Mouse (Mus musculus) splenic B cell, adult 2 months (primary cell): ENCODE measurements at regions not wholly inside any gene's neighbourhood (a gene's known extent, or its start where the extent isn't known, plus 50 kb on each side); places are given as distances from the start of the nearest gene placed in this dataset.

Experiments
- DNase-seq: peaks from one replicate; pipeline ENCODE4 v3.0.0-alpha.2; 2011; ENCODE audit warnings: low read depth, low spot score
- H3K27me3 ChIP-seq: 2 replicates; pipeline ENCODE4 v1.6.1; 2012; ENCODE audit warnings: mild to moderate bottlenecking, low read length, moderate library complexity, mixed read lengths; ENCODE audit not compliant: control insufficient read depth, poor library complexity, insufficient read depth, severe bottlenecking
- H3K36me3 ChIP-seq: 2 replicates; pipeline ENCODE4 v1.6.1; 2012; ENCODE audit warnings: mild to moderate bottlenecking, low read length, moderate library complexity, mixed read lengths; ENCODE audit not compliant: control insufficient read depth, poor library complexity, insufficient read depth, severe bottlenecking

- H3K36me3 ChIP-seq: no peaks in the 10 kb centered on the region
- no peak for DNase-seq
- H3K27me3 ChIP-seq: no peaks in the 10 kb centered on the region
These were observed 662.4 kb upstream of the Jmjd1c start for GRCm38 (mm10) chr10:66433490-66433889.

GRCm38 (mm10) chr10:66470684-66471083 lies 625.2 kb upstream of the Jmjd1c start:
- no peaks in the 10 kb centered on the region for H3K27me3 ChIP-seq
- H3K36me3 ChIP-seq: no peaks in the 10 kb centered on the region
- no peak for DNase-seq

- DNase-seq: no peak
- no peaks in the 10 kb centered on the region for H3K27me3 ChIP-seq
- H3K36me3 ChIP-seq: no peaks in the 10 kb centered on the region
These were observed 623.9 kb upstream of the Jmjd1c start for GRCm38 (mm10) chr10:66472038-66472437.

- no peak for DNase-seq
- H3K27me3 ChIP-seq: no peaks in the 10 kb centered on the region
- H3K36me3 ChIP-seq: no peaks in the 10 kb centered on the region
These were observed 620.7 kb upstream of the Jmjd1c start for GRCm38 (mm10) chr10:66475187-66475735.

GRCm38 (mm10) chr10:66490871-66491270 lies 605.1 kb upstream of the Jmjd1c start:
- Histone ChIP-seq H3K27me3 (no peaks in the 10 kb centered on the region), H3K36me3 (no peaks in the 10 kb centered on the region)
- no peak for DNase-seq

- H3K36me3 ChIP-seq: no peaks in the 10 kb centered on the region
- H3K27me3 ChIP-seq: no peaks in the 10 kb centered on the region
- no peak for DNase-seq
These were observed 604.1 kb upstream of the Jmjd1c start for GRCm38 (mm10) chr10:66491850-66492249.

- no peak for DNase-seq
- Histone ChIP-seq H3K27me3 (no peaks in the 10 kb centered on the region), H3K36me3 (no peaks in the 10 kb centered on the region)
These were observed 556.1 kb upstream of the Jmjd1c start for GRCm38 (mm10) chr10:66539846-66540245.

- H3K27me3 ChIP-seq: no peaks in the 10 kb centered on the region
- no peaks in the 10 kb centered on the region for H3K36me3 ChIP-seq
- DNase-seq: no peak
These were observed 549.3 kb upstream of the Jmjd1c start for GRCm38 (mm10) chr10:66546656-66547055.

- DNase-seq: no peak
- H3K27me3 ChIP-seq: no peaks in the 10 kb centered on the region
These were observed 548.3 kb upstream of the Jmjd1c start for GRCm38 (mm10) chr10:66547660-66548059.

GRCm38 (mm10) chr10:66548073-66548472 lies 547.9 kb upstream of the Jmjd1c start:
- no peaks in the 10 kb centered on the region for H3K27me3 ChIP-seq
- no peak for DNase-seq
- H3K36me3 ChIP-seq: no peaks in the 10 kb centered on the region

More at GRCm38 (mm10) chr10:66547660-66548059, 548.3 kb upstream of the Jmjd1c start:
- H3K36me3 ChIP-seq: no peaks in the 10 kb centered on the region

- no peaks in the 10 kb centered on the region for H3K36me3 ChIP-seq
- DNase-seq: no peak
These were observed 543.0 kb upstream of the Jmjd1c start for GRCm38 (mm10) chr10:66552919-66553318.

GRCm38 (mm10) chr10:66554259-66554658 lies 541.7 kb upstream of the Jmjd1c start:
- no peaks in the 10 kb centered on the region for H3K27me3 ChIP-seq
- DNase-seq: no peak
- no peaks in the 10 kb centered on the region for H3K36me3 ChIP-seq

More at GRCm38 (mm10) chr10:66552919-66553318, 543.0 kb upstream of the Jmjd1c start:
- no peaks in the 10 kb centered on the region for H3K27me3 ChIP-seq

- Histone ChIP-seq H3K36me3 (no peaks in the 10 kb centered on the region), H3K27me3 (no peaks in the 10 kb centered on the region)
- DNase-seq: no peak
These were observed 537.7 kb upstream of the Jmjd1c start for GRCm38 (mm10) chr10:66558097-66558840.

GRCm38 (mm10) chr10:66565374-66565773 lies 530.6 kb upstream of the Jmjd1c start:
- no peaks in the 10 kb centered on the region for H3K36me3 ChIP-seq
- H3K27me3 ChIP-seq: no peaks in the 10 kb centered on the region
- DNase-seq: no peak

GRCm38 (mm10) chr10:66574846-66575535 lies 520.9 kb upstream of the Jmjd1c start:
- no peaks in the 10 kb centered on the region for H3K36me3 ChIP-seq
- no peak for DNase-seq
- no peaks in the 10 kb centered on the region for H3K27me3 ChIP-seq
